ENCODE assay signal across 8 mouse cellular contexts in the genomic region with DNA sequence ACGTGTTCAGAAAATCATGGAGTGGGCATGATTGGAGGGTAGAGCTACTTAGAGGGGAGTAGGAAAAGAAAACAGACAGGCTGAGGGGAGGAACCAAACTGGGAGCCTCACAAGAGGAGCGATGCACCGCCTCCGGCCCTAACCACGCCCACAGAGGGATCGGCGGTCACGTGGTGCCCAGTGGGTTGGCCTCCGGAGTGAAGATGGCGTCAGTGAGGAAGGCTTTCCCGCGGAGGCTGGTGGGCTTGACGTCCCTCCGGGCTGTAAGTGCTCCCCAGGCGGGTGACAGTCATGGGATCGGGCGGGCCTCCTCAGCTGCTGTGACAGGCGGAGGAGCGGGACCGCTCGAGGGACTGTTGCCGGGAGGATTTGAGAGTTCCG. TPM values are rescaled to one million over a fixed set of nuclear protein-coding genes. Genes with fewer than 3 reads are reported as not detected.
A peak's percentile ranks its signal among the peaks of the same experiment; 100 is the strongest.
DNase-seq lines count a peak whose midpoint lies in the region; ATAC-seq lines count a peak whose summit lies in the region.

A gene (plus strand): TSS at position 171 of the 381 bp plus-strand sequence.

- H3K27me3 ChIP-seq in hindbrain, embryonic 12.5 days, result no peaks in the 10 kb centered on the region

- peaks cover 10% of the 10 kb centered on the region for H3K36me3 ChIP-seq in hindbrain, embryonic 12.5 days

- peak within 1 kb of the TSS; percentile 77 for H3K4me3 ChIP-seq in hindbrain, embryonic 12.5 days

- peak; percentile 88 for ATAC-seq in hindbrain, embryonic 12.5 days (ENCODE audit: low FRiP score)

- H3K4me1 ChIP-seq in hindbrain, embryonic 12.5 days, result peaks cover 9% of the 10 kb centered on the region

- H3K9me3 ChIP-seq in hindbrain, embryonic 12.5 days (replicated peaks), result no peaks in the 10 kb centered on the region

- DNase-seq in Muller cell, postnatal 12 days (ENCODE audit: inconsistent ontology term), result peak; percentile 96
- peak; percentile 93 for DNase-seq in cerebellum, adult 9-11 months
- DNase-seq in frontal cortex, postnatal 10 days (ENCODE audit: low spot score in 2 of 2), result peak; percentile 93 to 96
- peak; percentile 93 to 97 for DNase-seq in layer of hippocampus, postnatal 14 days (ENCODE audit: low spot score in 2 of 2)
- peak; percentile 97 for DNase-seq in lung, postnatal 14 days
- DNase-seq in retina, adult 2 months (ENCODE audit: low read depth, low spot score), result peak; percentile 72
- DNase-seq in thymus, postnatal 36 days, result peak; percentile 95 to 96

- H3K4me2 ChIP-seq in hindbrain, embryonic 12.5 days (replicated peaks), result peak within 1 kb of the TSS; percentile 73

- WGBS in hindbrain, embryonic 12.5 days, result under 1% methylated on average over 23 of the region's 23 CpGs

- H3K27ac ChIP-seq in hindbrain, embryonic 12.5 days, result peak within 1 kb of the TSS; percentile 64

- H3K9ac ChIP-seq in hindbrain, embryonic 12.5 days, result peak within 1 kb of the TSS; percentile 75

RNA-seq across cellular contexts. Expression of the gene that starts here (rescaled TPM):
- 55.6 and 60.2 TPM in 2 replicates for polyA plus RNA-seq in hindbrain, embryonic 12.5 days (2016; fragmentation: Nextera tagmentation; extraction: Ambion mirVana)
- 10 to 100 TPM; 31.3 to 35.0 TPM for total RNA-seq in layer of hippocampus, postnatal 14 days (2021)

Comparison
In these comparisons a context has a peak if more than half of its experiments do, and no peak if none do; other contexts are left out.
1. Peak in every context shown above with its lines: DNase-seq, ATAC-seq, H3K4me3 ChIP-seq and H3K27ac ChIP-seq.